Mouse (Mus musculus) forebrain, embryonic 15.5 days (tissue): Measurements from ENCODE around the gene Slc20a1. TPM values are rescaled to one million over a fixed set of nuclear protein-coding genes. Genes with fewer than 3 reads are reported as not detected.

ENCODE experiments used
- ATAC-seq: fragments of 200-750 bp; cut with Nextera tagmentation; replicated peaks from 2 replicates; pipeline ENCODE4 v1.8.0; 2017; ENCODE audit warnings: mild to moderate bottlenecking, moderate TSS enrichment, moderate library complexity
- H3K27ac ChIP-seq: fragments of 300-500 bp; sonication (generic); replicated peaks from 2 replicates; pipeline ENCODE4 v1.5.1; 2015; ENCODE audit warnings: mild to moderate bottlenecking, inconsistent platforms
- H3K27me3 ChIP-seq: fragments of 300-500 bp; sonication (generic); 2 replicates; pipeline ENCODE4 v1.6.1; 2015; ENCODE audit warnings: inconsistent platforms
- H3K36me3 ChIP-seq: fragments of 300-500 bp; sonication (generic); 2 replicates; pipeline ENCODE4 v1.6.1; 2015; ENCODE audit warnings: mild to moderate bottlenecking, inconsistent platforms
- H3K4me1 ChIP-seq: fragments of 300-500 bp; sonication (generic); 2 replicates; pipeline ENCODE4 v1.6.1; 2015; ENCODE audit warnings: inconsistent platforms
- H3K4me2 ChIP-seq: fragments of 300-500 bp; sonication (generic); replicated peaks from 2 replicates; pipeline ENCODE4 v1.6.1; 2015; ENCODE audit warnings: mild to moderate bottlenecking, inconsistent platforms
- H3K4me3 ChIP-seq: fragments of 300-500 bp; sonication (generic); 2 replicates; pipeline ENCODE4 v1.5.1; 2015; ENCODE audit warnings: mild to moderate bottlenecking, inconsistent platforms
- H3K9ac ChIP-seq: fragments of 300-500 bp; sonication (generic); replicated peaks from 2 replicates; pipeline ENCODE4 v1.6.1; 2015; ENCODE audit warnings: mild to moderate bottlenecking, inconsistent platforms
- H3K9me3 ChIP-seq: fragments of 300-500 bp; sonication (generic); 2 replicates; pipeline ENCODE4 v1.6.1; 2016; ENCODE audit warnings: inconsistent platforms
- WGBS: fragments of 180-500 bp; shearing (Covaris S2); methylation state at CpG from one replicate; pipeline ENCODE4 v1.1.7; 2015; ENCODE audit warnings: mixed read lengths; 5-methylcytosine and 5-hydroxymethylcytosine counted together
- polyA plus RNA-seq: library from polyadenylated mRNA; unstranded; fragments of >200 nt; fragmentation: Nextera tagmentation; extraction: Ambion mirVana; gene quantifications from 2 replicates; pipeline ENCODE4 v1.2.1, GENCODE M21; 2015

Slc20a1 gene
- polyA plus RNA-seq, 1 experiment from 2014 or later, result 58.8 TPM

DNA sequence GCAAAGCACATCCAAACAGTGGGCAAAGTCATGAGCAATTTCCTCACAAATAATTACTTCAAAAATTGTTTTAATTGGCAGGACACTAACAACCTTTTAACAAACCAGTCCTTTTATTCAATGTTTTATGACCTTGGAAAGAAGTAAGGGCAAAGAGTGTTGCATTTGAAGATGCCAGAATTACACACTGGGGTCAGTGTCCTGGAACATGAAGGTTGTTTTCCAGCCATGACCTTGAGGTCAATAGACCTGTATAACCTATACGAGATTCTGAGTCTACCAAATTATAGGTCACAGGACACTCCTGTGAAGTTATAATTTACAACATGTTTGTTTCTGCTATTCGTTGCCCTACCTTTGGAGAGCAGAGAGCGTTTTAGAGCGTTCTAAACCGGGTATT is 1.4 kb upstream of the Slc20a1 start:
- Histone ChIP-seq H3K27ac (no peak overlapping the region), H3K4me1 (peaks cover 29% of the 10 kb centered on the region), H3K4me3 (peak overlapping the region; percentile 94; the same call in 1 of the 2 replicates), H3K9me3 (no peaks in the 10 kb centered on the region), H3K9ac (no peak overlapping the region), H3K27me3 (no peaks in the 10 kb centered on the region), H3K4me2 (no peak overlapping the region; the same call in 1 of the 2 replicates), H3K36me3 (peaks cover 5% of the 10 kb centered on the region; the same call in 1 of the 2 replicates)
- no peak for ATAC-seq
- WGBS, result 72% methylated on average over 5 of the region's 5 CpGs

DNA sequence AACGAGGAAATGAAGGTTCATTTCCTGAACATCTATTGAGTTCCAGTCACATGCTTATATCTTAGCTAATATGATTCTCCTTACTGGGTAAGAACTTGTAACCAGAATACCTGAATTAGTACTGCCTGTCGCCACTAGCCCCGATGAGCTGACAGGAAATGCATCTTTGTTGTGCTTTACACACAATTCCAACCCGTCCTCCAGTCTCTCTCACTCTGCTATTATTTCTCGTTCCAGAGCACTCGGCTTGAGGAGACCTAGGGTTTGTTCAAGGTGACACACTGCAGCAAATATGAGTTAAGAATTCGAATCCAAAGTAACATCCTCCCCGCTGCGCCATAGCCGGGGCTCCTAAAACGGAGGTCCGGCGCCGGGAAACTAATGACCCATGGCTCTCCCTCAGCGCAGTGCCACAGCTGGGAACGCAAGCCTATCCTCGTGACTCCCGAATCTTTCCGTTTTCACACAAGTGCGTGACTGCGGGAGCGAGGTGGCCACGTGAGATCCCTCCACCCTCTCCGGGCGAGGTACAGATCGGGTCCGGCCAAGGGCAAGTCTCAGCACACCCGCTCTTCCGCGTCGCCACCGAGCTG is 625 bp upstream of the Slc20a1 start:
- no peak; the same call in 1 of the 2 replicates for ATAC-seq
- H3K4me1 ChIP-seq, result peaks cover 29% of the 10 kb centered on the region
- H3K36me3 ChIP-seq, result peaks cover 9% of the 10 kb centered on the region
- peak overlapping the region; percentile 51 for H3K27ac ChIP-seq
- H3K27me3 ChIP-seq, result no peaks in the 10 kb centered on the region
- WGBS, result 2% methylated on average over 32 of the region's 32 CpGs
- H3K9ac ChIP-seq, result peak overlapping the region; percentile 94
- peak overlapping the region; percentile 84 for H3K4me2 ChIP-seq
- H3K4me3 ChIP-seq, result peak overlapping the region; percentile 94
- H3K9me3 ChIP-seq, result no peaks in the 10 kb centered on the region

DNA sequence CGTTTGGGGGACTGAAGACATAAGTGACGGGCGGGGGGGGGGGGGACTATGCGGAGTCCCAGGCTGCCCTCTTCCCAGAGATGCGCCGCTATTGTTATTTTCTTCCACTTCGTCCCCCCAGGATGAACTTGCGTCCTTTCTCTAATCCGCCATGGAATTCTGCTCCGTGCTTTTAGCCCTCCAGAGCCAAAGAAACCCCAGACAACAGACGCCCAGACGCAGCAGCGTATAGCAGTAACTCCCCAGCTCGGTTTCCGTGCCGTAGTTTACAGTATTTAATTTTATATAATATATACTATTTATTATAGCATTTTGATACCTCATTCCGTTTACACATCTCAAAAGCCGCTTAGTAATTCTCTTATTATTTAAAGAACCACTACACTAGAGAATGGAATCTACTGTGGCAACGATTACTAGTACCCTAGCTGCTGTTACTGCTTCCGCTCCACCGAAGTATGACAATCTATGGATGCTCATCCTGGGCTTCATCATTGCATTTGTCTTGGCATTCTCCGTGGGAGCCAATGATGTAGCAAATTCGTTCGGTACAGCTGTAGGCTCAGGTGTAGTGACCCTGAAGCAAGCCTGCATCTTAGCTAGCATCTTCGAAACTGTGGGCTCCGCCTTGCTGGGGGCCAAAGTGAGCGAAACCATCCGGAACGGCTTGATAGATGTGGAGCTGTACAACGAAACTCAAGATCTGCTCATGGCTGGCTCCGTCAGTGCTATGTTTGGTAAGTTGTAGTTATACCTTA is 943 bp downstream of the Slc20a1 start:
- Histone ChIP-seq H3K27ac (peak overlapping the region; percentile 92), H3K9ac (peak overlapping the region; percentile 94), H3K4me1 (peaks cover 29% of the 10 kb centered on the region), H3K4me3 (peak overlapping the region; percentile 94), H3K27me3 (no peaks in the 10 kb centered on the region), H3K9me3 (no peaks in the 10 kb centered on the region), H3K4me2 (peak overlapping the region; percentile 84), H3K36me3 (peaks cover 25% of the 10 kb centered on the region)
- WGBS, result 12% methylated on average over 29 of the region's 31 CpGs
- peak; percentile 9; the same call in 1 of the 2 replicates for ATAC-seq

DNA sequence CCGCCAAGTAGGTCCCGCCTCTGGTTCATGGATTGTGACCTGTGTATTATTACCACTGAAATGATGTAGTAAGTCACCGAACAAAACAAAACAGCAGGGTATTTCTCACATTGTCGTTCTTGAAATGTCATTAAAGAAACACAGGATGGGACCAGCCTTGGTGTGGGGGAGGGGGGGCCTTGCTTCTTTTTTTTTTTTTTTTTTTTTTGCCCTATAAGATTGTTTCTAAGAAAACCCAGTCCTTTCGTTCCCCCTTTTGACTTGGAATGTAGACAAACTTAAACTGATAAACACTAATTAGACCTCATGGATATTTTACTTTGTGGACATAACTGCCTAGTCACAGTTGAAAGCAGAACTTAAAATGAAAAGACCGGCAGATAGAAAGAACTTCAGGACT is 6.4 kb downstream of the Slc20a1 start:
- Histone ChIP-seq H3K27me3 (no peaks in the 10 kb centered on the region), H3K4me3 (no peak overlapping the region), H3K4me2 (no peak overlapping the region), H3K9ac (no peak overlapping the region), H3K36me3 (peaks cover 79% of the 10 kb centered on the region), H3K4me1 (peaks cover 21% of the 10 kb centered on the region), H3K27ac (no peak overlapping the region), H3K9me3 (no peaks in the 10 kb centered on the region)
- ATAC-seq, result no peak
- WGBS, result 76% methylated on average over 6 of the region's 6 CpGs

DNA sequence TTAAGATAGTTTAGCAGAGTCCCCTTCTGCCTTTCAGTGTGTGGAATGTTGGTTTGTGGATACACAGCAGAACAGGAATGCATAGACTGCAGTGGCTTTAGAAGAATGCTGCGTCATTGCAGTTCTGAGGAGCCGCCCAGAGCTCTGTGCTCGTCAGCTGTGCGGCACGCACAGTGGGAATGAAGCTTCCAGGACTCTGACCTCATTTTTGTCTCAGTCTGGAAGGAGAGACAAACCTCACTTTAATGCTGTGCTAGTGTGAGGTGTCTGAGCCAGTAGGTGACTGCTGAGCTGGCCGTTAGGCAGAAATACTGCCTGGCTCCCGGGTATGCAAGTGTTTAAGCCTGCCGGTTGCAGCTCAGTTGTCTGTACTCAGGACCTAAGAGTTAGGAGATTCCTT is 8.3 kb downstream of the Slc20a1 start:
- Histone ChIP-seq H3K9ac (no peak overlapping the region), H3K4me1 (peaks cover 3% of the 10 kb centered on the region), H3K4me2 (no peak overlapping the region), H3K27me3 (no peaks in the 10 kb centered on the region), H3K9me3 (no peaks in the 10 kb centered on the region), H3K36me3 (peaks cover 95% of the 10 kb centered on the region), H3K27ac (no peak overlapping the region), H3K4me3 (no peak overlapping the region)
- ATAC-seq, result no peak
- 87% methylated on average over 8 of the region's 8 CpGs for WGBS

DNA sequence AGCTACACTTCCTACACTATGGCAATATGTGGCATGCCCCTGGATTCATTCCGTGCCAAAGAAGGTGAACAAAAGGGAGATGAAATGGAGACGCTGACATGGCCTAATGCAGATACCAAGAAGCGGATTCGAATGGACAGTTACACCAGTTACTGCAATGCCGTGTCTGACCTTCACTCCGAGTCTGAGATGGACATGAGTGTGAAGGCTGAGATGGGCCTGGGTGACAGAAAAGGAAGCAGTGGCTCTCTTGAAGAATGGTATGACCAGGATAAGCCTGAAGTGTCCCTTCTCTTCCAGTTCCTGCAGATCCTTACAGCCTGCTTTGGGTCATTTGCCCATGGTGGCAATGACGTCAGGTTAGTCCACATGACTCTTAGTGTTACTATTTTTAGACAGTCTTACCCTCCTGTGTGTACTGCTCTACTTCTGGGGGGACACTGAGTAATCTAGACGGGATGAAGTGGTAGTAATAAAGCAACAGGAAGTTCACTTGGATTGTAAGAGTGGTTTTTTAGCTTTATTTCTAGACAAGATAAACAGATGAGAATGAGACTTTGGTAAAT is 9.7 kb downstream of the Slc20a1 start:
- no peak overlapping the region for H3K9ac ChIP-seq
- H3K27me3 ChIP-seq, result no peaks in the 10 kb centered on the region
- H3K36me3 ChIP-seq, result peaks cover 88% of the 10 kb centered on the region
- H3K4me1 ChIP-seq, result no peaks in the 10 kb centered on the region
- ATAC-seq, result no peak
- H3K4me2 ChIP-seq, result no peak overlapping the region
- WGBS, result 92% methylated on average over 8 of the region's 8 CpGs
- H3K4me3 ChIP-seq, result no peak overlapping the region
- no peaks in the 10 kb centered on the region for H3K9me3 ChIP-seq
- no peak overlapping the region for H3K27ac ChIP-seq

DNA sequence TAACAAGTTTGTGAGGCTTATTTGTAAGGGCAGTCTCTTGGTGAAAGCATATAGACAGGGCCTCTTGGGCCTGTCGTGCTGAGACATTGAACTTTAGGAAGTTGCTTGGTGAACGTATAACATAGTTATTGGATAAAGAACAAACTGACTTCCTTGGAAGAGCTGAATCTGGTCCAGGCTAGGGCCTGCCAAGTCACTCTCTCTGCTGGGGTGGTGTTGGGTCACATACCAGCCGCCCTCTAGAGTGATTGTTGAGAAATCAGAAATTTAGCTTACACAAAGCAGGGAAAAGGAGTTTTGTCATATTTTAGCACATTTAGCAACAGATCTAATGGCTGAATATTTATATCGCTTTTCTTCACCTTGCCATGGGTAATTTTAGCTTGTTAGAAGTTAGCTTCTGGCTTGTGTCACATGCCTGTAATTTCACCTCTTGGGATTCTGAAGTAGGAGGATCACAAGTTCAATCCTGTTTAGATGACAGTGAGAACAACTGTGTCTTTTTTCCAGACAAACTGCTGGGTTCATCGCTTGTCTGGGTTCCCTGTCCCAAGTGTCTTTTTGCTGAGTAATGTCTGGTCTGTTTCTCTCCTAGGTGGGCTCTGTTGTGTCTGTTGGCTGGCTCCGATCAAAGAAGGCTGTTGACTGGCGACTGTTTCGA is 11.7 kb downstream of the Slc20a1 start:
- H3K4me3 ChIP-seq, result no peak overlapping the region
- no peaks in the 10 kb centered on the region for H3K27me3 ChIP-seq
- H3K27ac ChIP-seq, result no peak overlapping the region
- H3K36me3 ChIP-seq, result peaks cover 70% of the 10 kb centered on the region
- 96% methylated on average over 8 of the region's 8 CpGs for WGBS
- no peak overlapping the region for H3K9ac ChIP-seq
- ATAC-seq, result no peak
- no peaks in the 10 kb centered on the region for H3K9me3 ChIP-seq
- no peak overlapping the region for H3K4me2 ChIP-seq
- no peaks in the 10 kb centered on the region for H3K4me1 ChIP-seq

DNA sequence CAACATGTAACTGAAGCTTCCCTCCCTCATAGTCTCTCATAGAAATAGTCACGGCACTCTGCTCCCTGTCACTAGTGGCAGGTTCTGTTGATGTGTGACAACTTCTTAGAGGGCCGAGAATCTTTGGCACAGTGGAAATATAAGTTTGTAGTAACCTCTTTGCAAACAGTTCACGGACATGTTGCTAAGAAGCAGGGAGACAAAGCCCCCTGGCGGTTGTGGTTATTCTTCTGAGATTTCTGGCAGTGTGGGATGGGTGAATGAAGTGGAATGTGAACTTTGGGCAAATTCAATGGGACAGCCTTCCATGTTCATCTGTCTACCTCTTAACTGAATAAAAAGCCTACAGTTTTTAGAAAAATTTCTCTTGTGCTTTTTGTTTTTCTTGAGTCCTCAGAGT is 12.7 kb downstream of the Slc20a1 start:
- 72% methylated on average over 4 of the region's 4 CpGs for WGBS
- no peak for ATAC-seq
- Histone ChIP-seq H3K4me2 (no peak overlapping the region), H3K4me3 (no peak overlapping the region), H3K9me3 (no peaks in the 10 kb centered on the region), H3K27me3 (no peaks in the 10 kb centered on the region), H3K9ac (no peak overlapping the region), H3K27ac (no peak overlapping the region), H3K36me3 (peaks cover 60% of the 10 kb centered on the region), H3K4me1 (no peaks in the 10 kb centered on the region)

DNA sequence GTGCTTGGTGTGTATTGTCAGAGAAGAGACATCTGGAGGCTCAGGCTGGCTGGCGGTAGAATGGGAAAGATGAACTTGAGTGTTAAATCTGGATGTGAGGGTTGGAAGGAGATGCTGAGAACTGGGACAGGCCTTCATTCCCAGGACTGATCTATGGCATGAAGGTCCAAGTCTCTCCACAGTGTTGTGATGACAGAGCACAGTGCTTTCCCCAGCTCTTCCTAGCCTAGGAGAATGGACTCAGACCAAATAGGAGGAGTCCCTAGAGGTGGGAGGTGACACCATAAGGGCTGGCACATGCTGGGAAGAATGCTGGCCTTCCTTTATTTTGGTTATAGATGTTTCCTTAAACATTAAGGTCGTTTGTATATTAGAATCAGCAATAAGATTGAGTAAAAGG is 13.4 kb downstream of the Slc20a1 start:
- 88% methylated on average over 2 of the region's 2 CpGs for WGBS
- no peak for ATAC-seq
- Histone ChIP-seq H3K27ac (no peak overlapping the region), H3K4me1 (no peaks in the 10 kb centered on the region), H3K4me2 (no peak overlapping the region), H3K27me3 (no peaks in the 10 kb centered on the region), H3K9me3 (no peaks in the 10 kb centered on the region), H3K36me3 (peaks cover 53% of the 10 kb centered on the region), H3K4me3 (no peak overlapping the region), H3K9ac (no peak overlapping the region)

DNA sequence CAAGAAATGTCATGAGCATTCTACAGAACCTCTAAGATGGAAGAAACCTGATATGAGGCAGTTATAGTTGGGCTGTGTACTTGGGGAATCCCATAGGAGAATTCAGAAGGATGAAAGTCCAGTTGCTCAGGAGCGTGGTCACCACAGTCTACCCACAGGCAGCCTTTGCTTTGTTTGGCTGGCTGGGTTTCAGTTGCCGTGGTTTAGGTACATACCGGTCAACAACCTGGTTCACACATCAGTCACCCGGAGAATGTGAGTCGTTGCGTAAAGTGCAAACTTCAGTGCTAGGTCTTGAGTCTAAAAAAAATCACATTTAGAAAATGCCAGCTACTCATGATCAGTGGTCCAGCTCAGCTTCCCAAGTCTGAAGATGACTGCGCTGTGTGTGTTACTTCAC is 14.0 kb downstream of the Slc20a1 start:
- H3K9me3 ChIP-seq, result no peaks in the 10 kb centered on the region
- ATAC-seq, result no peak
- H3K4me3 ChIP-seq, result no peak overlapping the region
- no peak overlapping the region for H3K9ac ChIP-seq
- no peaks in the 10 kb centered on the region for H3K27me3 ChIP-seq
- no peak overlapping the region for H3K27ac ChIP-seq
- H3K4me2 ChIP-seq, result no peak overlapping the region
- H3K4me1 ChIP-seq, result no peaks in the 10 kb centered on the region
- H3K36me3 ChIP-seq, result peaks cover 46% of the 10 kb centered on the region
- WGBS, result 93% methylated on average over 7 of the region's 7 CpGs

DNA sequence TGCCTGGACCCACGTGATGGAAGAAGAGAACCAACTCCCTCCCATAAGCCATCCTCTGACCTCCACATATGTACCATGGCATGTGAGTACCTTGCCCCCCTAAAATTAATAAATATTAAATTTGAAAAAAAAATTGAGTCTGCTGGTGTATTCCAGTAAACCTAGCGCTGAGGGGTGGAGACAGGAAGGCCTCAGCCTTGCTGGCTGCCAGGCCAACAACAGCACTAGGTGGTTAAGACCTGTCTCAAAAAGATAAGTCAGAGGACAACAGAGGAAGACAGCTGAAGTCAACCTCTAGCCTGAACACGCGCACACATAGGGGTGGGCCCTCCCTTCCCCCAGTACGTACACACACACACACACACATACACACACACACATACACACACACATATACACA is 16.2 kb downstream of the Slc20a1 start:
- Histone ChIP-seq H3K4me1 (no peaks in the 10 kb centered on the region), H3K27me3 (no peaks in the 10 kb centered on the region), H3K4me2 (no peak overlapping the region), H3K27ac (no peak overlapping the region), H3K36me3 (peaks cover 24% of the 10 kb centered on the region), H3K4me3 (no peak overlapping the region), H3K9ac (no peak overlapping the region), H3K9me3 (no peaks in the 10 kb centered on the region)
- 94% methylated on average over 5 of the region's 5 CpGs for WGBS
- no peak for ATAC-seq

DNA sequence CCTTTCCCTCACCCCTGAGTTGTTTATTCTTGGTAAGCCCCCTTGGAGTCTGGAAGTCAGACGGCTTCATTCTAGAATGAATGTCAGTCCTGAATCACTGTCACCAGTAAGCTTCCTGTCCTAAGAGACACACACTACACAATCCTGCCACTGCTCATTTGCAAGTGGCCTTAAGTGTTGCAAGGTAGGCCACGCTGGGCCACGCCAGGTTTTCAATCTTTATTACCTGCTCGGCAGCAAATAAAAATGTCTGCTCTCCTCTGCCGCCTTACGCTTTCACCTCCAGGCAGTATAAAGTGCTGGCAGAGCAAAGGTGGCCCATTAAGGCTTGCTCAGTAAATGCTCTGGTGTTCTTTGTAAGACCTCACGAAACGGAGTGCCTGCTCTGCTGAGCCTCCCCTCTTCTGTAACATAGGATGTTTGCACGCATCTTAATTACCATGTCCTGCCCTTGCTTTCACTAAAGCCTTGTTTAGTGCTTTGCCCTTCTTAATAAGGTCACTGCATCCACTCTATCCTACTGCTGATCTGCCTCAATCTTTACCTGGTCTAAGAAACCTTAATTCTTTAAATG is 19.1 kb downstream of the Slc20a1 start:
- no peaks in the 10 kb centered on the region for H3K36me3 ChIP-seq
- no peak for ATAC-seq
- no peaks in the 10 kb centered on the region for H3K4me1 ChIP-seq
- no peak overlapping the region for H3K4me2 ChIP-seq
- H3K27me3 ChIP-seq, result no peaks in the 10 kb centered on the region
- no peak overlapping the region for H3K27ac ChIP-seq
- no peak overlapping the region for H3K4me3 ChIP-seq
- no peaks in the 10 kb centered on the region for H3K9me3 ChIP-seq
- H3K9ac ChIP-seq, result no peak overlapping the region
- 73% methylated on average over 9 of the region's 9 CpGs for WGBS
